Mouse (Mus musculus): ENCODE data around the gene Jund. TPM values are rescaled to one million over a fixed set of nuclear protein-coding genes. Genes with fewer than 3 reads are reported as not detected.

The Jund gene
- polyA plus RNA-seq (2015; fragmentation: Nextera tagmentation; extraction: Ambion mirVana): 79.2 and 94.3 TPM in 2 replicates

DNA sequence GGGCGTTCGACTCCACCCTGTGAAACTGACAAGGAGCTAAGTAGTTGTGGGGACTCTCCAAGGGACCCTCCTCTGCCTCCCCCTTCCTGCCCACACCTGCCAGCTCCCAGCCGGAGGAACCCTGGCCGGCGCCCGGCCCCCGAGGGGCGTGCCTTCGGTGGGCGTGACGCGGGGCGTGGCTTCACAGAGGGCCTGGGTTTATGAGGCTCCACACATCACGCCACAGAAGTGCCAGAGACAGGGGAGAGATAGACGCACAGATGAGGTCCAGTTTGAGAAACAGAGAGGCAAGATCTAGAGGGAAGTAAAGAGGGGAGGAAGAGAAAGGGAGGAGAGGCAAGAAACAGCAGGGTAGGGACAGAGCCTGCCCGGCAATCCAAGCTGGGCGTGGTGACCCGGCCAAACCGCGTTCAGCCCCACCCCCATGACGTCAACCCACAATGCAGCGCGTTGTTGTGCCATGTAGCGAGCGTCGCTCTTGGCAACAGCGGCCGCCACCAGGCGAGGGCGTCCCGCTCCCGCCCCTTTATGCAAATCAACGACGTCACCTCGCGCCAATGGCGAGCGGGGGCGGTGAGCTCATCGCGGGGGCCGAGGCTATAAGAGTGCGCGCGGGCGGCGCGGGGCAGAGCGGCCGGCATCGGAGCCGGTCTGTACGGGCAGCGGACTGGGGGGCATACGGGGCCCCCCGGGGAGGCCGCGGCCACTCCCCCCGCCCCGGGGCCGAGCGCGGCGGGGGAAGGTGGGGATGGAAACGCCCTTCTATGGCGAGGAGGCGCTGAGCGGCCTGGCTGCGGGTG is at the start of gene Jund:
TSS of gene Jund (plus strand) at position 640 of the 800 bp plus-strand sequence.
- peak within 1 kb of the TSS; percentile 100 for H3K27ac ChIP-seq
- peak; percentile 87 for ATAC-seq (ENCODE audit: low FRiP score)
- H3K27me3 ChIP-seq: 0 out of 2 replicates have a peak, but pooled peaks cover 6% of the 10 kb centered on the region
- no peaks in the 10 kb centered on the region for H3K9me3 ChIP-seq
- peak within 1 kb of the TSS; percentile 87 for H3K4me2 ChIP-seq
- H3K36me3 ChIP-seq: peaks cover 9% of the 10 kb centered on the region
- peak within 1 kb of the TSS; percentile 96 for H3K4me3 ChIP-seq
- under 1% methylated on average over 61 of the region's 69 CpGs for WGBS
- H3K9ac ChIP-seq: peak within 1 kb of the TSS; percentile 100
- peaks cover 63% of the 10 kb centered on the region for H3K4me1 ChIP-seq (replicated peaks)

DNA sequence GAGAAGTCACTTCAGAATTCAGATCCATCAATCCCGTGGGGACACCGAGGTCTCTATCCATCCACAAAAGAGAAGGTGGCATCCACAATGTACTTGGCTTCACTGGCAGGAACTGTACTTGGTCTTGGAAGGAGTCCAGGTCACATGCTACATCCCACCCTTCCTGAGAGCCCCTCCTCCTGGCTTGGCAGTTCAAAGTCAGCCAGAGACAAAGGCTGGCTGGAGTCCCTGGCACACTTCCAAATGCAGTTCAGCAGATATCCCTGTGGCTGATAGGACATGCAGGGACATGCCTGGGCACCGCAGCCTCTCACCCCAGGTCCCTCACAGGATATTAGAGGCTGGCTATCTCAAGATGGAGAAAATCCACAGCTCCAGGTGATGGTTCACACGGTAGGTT is 49.4 kb upstream of the Jund start:
- peaks cover 63% of the 10 kb centered on the region for H3K4me1 ChIP-seq (replicated peaks)
- no peak overlapping the region for H3K4me2 ChIP-seq
- no peak overlapping the region for H3K4me3 ChIP-seq
- H3K36me3 ChIP-seq: peaks cover 29% of the 10 kb centered on the region
- no peaks in the 10 kb centered on the region for H3K9me3 ChIP-seq
- peak; percentile 66 for ATAC-seq (ENCODE audit: low FRiP score)
- 48% methylated on average over 4 of the region's 4 CpGs for WGBS
- no peaks in the 10 kb centered on the region for H3K27me3 ChIP-seq
- H3K9ac ChIP-seq: no peak overlapping the region
- H3K27ac ChIP-seq: peak overlapping the region; percentile 63

DNA sequence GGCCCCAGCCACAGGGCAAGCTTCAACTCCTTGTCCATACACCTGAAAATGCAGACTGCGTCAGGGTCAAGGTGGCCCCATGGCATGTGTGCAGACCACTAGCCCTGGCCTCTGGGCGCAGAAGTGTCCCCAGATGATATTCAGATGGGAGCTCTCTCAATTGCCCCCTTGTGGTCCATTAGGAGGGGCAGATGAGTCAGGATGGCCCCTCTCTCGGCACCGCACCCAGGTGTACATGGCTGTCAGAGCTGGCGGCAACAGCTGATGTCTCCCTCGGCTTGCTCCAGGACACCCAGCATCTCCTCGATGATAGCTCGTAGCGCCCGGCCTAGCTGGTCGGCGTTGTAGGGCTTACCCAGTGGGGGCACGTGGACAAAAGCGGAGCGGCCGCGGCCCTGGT is 48.4 kb upstream of the Jund start:
- peaks cover 36% of the 10 kb centered on the region for H3K36me3 ChIP-seq

DNA sequence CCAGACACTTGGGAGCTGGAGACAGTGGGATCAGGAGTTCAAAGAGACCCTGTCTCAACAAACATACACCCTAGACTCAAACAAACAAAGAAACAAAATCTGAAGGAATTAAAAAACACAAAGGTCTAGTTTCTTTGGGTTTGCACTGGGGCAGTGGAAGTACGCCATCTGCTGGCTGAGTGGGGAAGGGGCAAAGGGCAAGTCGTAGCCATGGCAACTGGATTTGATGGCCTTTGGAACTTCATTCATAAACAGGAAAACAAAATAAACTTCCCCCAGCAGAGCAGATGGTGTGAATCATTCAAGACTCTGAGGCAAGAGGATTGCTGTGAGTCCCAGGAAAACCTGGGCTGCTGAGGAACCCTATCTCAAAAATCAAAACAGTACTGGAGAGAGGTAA is 45.5 kb upstream of the Jund start:
- H3K9me3 ChIP-seq: no peaks in the 10 kb centered on the region
- ATAC-seq (ENCODE audit: low FRiP score): no peak
- no peak overlapping the region for H3K4me3 ChIP-seq
- H3K9ac ChIP-seq: no peak overlapping the region
- peaks cover 43% of the 10 kb centered on the region for H3K36me3 ChIP-seq
- H3K27ac ChIP-seq: peak overlapping the region; percentile 52
- H3K27me3 ChIP-seq: no peaks in the 10 kb centered on the region
- no peak overlapping the region for H3K4me2 ChIP-seq
- peaks cover 75% of the 10 kb centered on the region for H3K4me1 ChIP-seq (replicated peaks)
- WGBS: 50% methylated on average over 2 of the region's 2 CpGs

More for the DNA sequence above, 48.4 kb upstream of the Jund start:
- no peak overlapping the region for H3K4me2 ChIP-seq
- no peak for ATAC-seq (ENCODE audit: low FRiP score)
- H3K9ac ChIP-seq: peak overlapping the region; percentile 51; the same call in 1 of the 2 replicates
- peak overlapping the region; percentile 63 for H3K27ac ChIP-seq
- no peaks in the 10 kb centered on the region for H3K27me3 ChIP-seq
- 90% methylated on average over 17 of the region's 17 CpGs for WGBS
- H3K4me3 ChIP-seq: no peak overlapping the region
- no peaks in the 10 kb centered on the region for H3K9me3 ChIP-seq
- peaks cover 72% of the 10 kb centered on the region for H3K4me1 ChIP-seq (replicated peaks)

DNA sequence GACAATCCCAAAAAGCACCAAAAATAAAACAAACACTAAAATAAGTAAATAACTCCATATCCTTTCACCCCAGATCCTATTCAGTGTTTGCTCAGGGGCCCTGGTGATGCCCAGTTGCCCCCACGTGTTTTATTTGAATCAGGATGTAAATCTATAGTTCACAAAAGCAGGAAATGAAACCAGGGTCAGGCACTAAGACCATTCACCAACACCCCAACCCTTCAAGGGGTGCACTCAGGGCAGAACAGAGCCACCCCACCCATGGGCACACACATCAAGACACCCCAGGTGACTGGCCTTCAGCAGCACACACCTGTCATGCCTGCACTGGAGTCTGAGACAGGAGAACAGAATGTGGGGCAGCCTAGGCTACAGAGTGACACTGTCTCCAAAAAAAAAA is 44.6 kb upstream of the Jund start:
- no peaks in the 10 kb centered on the region for H3K27me3 ChIP-seq
- H3K4me2 ChIP-seq: no peak overlapping the region
- H3K4me3 ChIP-seq: no peak overlapping the region
- ATAC-seq (ENCODE audit: low FRiP score): no peak
- no peaks in the 10 kb centered on the region for H3K9me3 ChIP-seq
- H3K27ac ChIP-seq: peak overlapping the region; percentile 91; the same call in 1 of the 2 replicates
- peaks cover 75% of the 10 kb centered on the region for H3K4me1 ChIP-seq (replicated peaks)
- H3K9ac ChIP-seq: no peak overlapping the region
- WGBS: 74% methylated on average over 1 of the region's 1 CpGs
- peaks cover 43% of the 10 kb centered on the region for H3K36me3 ChIP-seq

DNA sequence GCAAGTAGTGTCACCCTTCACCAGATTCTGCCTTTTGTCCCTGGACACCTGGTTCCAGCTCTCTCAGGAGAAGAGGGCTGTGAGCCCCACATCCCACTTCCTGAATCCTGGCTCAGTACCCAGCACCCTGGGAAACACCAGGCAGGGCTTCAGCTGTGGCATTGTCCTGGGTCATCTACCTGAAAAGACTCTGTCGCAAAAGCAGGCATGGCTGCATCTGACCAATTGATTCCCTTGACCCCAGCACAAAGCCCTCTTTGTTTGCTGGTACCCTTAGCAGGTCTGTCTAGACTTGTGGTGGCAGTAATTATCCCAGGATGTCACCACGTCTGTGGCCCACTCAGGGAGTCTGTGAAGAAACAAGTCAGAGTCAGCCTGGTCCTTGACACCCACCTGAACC is 43.3 kb upstream of the Jund start:
- no peak for ATAC-seq (ENCODE audit: low FRiP score)
- Histone ChIP-seq H3K4me2 (no peak overlapping the region; the same call in 1 of the 2 replicates), H3K36me3 (peaks cover 39% of the 10 kb centered on the region), H3K4me3 (no peak overlapping the region), H3K27ac (peak overlapping the region; percentile 91), H3K4me1 (replicated peaks) (peaks cover 69% of the 10 kb centered on the region), H3K9me3 (no peaks in the 10 kb centered on the region), H3K9ac (no peak overlapping the region), H3K27me3 (no peaks in the 10 kb centered on the region)
- WGBS: 14% methylated on average over 2 of the region's 2 CpGs

DNA sequence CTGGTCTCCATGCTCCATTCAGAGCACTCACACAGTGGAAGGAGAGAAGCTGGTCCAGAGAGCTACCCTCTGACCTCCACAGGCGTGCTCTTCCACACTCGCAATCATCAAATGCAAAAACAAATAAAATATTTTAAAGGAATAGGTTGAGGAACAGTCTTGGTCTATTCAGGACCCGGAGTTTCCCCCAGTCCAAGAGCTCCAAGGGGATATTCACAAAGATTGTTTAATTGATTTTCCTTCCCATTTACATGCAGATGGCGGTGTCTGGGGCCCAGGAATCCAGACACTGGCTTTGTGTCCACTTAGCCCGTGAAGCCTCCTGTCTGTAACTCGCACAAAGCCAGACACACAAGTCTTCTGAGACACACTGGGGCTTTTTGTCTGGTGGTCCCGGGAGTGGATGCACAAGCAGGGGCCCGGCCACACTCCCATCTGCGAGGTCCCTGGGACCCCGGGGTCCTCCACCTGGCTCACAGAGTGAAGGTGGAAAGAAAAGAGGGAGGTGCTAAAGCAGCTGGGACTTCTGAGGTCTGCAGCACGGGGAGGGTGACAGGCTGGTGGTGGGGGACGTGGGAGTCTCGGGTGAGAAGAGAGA is 42.5 kb upstream of the Jund start:
- peak overlapping the region; percentile 91 for H3K27ac ChIP-seq
- peaks cover 68% of the 10 kb centered on the region for H3K4me1 ChIP-seq (replicated peaks)
- no peak overlapping the region for H3K4me3 ChIP-seq
- ATAC-seq (ENCODE audit: low FRiP score): peak; percentile 21; the same call in 1 of the 2 replicates
- no peaks in the 10 kb centered on the region for H3K9me3 ChIP-seq
- peak overlapping the region; percentile 46; the same call in 1 of the 2 replicates for H3K9ac ChIP-seq
- no peaks in the 10 kb centered on the region for H3K27me3 ChIP-seq
- H3K4me2 ChIP-seq: peak overlapping the region; percentile 67; the same call in 1 of the 2 replicates
- WGBS: 17% methylated on average over 13 of the region's 13 CpGs
- peaks cover 30% of the 10 kb centered on the region for H3K36me3 ChIP-seq

DNA sequence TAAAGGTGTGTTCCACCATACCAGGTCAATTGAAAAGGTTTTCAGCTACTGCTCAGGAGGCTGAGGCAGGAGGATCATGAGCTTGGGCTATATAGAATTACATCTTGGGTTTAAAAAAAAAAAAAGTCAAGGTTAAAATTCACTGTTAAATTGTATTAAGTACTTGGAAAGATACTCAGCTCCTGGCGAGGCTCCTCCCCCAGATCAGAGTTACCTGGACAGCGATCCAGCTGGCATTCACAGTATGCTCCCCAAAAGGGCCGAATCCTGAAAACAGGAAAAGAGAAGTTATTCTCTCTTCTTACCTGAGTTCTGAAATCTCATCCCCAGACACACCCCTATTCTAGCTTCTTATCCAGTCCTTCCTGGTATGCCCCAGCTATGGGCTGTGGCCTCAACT is 41.5 kb upstream of the Jund start:
- Histone ChIP-seq H3K4me3 (no peak overlapping the region), H3K9ac (peak overlapping the region; percentile 90), H3K36me3 (peaks cover 23% of the 10 kb centered on the region), H3K4me2 (peak overlapping the region; percentile 67), H3K27me3 (no peaks in the 10 kb centered on the region), H3K4me1 (replicated peaks) (peaks cover 66% of the 10 kb centered on the region), H3K27ac (peak overlapping the region; percentile 91), H3K9me3 (no peaks in the 10 kb centered on the region)
- no peak for ATAC-seq (ENCODE audit: low FRiP score)
- 91% methylated on average over 3 of the region's 3 CpGs for WGBS

DNA sequence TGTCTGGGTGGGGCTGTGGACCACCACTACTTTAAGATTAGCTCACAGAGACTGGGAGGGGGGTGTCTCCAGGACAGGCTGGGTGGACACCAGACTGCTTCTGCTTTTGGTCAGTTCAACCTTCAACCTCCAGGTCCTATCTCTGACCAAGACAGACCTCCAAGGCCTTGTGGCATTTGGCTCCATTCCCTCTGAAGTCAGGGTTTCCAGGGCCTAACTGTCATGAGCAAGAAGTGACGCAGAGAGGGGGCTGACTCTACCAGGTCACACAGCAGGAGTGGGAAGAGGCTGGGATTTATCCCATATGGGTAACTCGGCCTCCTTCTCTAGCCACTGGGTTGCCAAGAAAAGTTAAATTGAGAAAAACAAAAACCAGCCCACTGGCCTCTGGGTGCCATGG is 41.0 kb upstream of the Jund start:
- Histone ChIP-seq H3K36me3 (0 out of 2 replicates have a peak, but pooled peaks cover 17% of the 10 kb centered on the region), H3K9ac (peak overlapping the region; percentile 90), H3K4me3 (peak overlapping the region; percentile 75), H3K4me2 (peak overlapping the region; percentile 67), H3K9me3 (no peaks in the 10 kb centered on the region), H3K27ac (peak overlapping the region; percentile 91), H3K4me1 (replicated peaks) (peaks cover 61% of the 10 kb centered on the region), H3K27me3 (no peaks in the 10 kb centered on the region)
- no peak for ATAC-seq (ENCODE audit: low FRiP score)
- 52% methylated on average over 2 of the region's 2 CpGs for WGBS

DNA sequence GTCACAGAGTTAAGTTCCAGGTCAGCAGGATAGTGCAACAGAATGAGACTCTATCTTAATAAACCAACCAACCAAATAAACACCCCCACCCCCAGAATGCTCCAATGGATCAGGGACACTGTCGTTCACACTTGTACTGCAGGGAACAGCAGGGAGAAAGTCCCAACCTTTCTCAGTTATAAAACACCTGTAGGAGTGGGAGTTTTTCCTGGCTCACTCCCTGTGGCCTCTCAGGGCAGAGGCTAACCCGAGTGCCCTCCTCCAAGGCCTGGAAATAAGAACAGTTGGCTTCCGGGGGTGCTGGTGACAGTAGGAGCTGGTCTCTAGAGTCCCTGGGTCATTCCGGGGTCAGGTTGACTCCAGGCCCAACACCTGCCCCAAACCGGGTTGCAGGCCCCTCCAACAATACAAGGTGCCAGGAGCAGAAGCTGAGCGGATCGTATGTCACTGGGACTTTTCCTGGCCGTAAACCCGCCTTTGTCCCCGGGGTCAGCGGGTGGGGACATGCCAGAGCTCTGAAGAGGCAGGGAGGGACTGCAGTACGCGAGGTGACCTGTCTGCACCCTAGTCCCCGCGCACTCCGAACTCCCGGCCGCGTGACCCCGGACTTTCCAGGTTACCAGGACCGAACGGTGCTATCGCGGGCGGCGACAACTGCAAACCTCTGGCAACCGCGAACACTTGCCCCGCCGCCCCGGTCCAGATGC is 39.7 kb upstream of the Jund start:
- H3K27me3 ChIP-seq: no peaks in the 10 kb centered on the region
- 0 out of 2 replicates have a peak, but pooled peaks cover 17% of the 10 kb centered on the region for H3K36me3 ChIP-seq
- peak overlapping the region; percentile 91 for H3K27ac ChIP-seq
- H3K4me1 ChIP-seq (replicated peaks): peaks cover 58% of the 10 kb centered on the region
- under 1% methylated on average over 31 of the region's 31 CpGs for WGBS
- H3K9me3 ChIP-seq: no peaks in the 10 kb centered on the region
- peak overlapping the region; percentile 67 for H3K4me2 ChIP-seq
- ATAC-seq (ENCODE audit: low FRiP score): peak; percentile 33
- peak overlapping the region; percentile 75 for H3K4me3 ChIP-seq
- peak overlapping the region; percentile 90 for H3K9ac ChIP-seq

DNA sequence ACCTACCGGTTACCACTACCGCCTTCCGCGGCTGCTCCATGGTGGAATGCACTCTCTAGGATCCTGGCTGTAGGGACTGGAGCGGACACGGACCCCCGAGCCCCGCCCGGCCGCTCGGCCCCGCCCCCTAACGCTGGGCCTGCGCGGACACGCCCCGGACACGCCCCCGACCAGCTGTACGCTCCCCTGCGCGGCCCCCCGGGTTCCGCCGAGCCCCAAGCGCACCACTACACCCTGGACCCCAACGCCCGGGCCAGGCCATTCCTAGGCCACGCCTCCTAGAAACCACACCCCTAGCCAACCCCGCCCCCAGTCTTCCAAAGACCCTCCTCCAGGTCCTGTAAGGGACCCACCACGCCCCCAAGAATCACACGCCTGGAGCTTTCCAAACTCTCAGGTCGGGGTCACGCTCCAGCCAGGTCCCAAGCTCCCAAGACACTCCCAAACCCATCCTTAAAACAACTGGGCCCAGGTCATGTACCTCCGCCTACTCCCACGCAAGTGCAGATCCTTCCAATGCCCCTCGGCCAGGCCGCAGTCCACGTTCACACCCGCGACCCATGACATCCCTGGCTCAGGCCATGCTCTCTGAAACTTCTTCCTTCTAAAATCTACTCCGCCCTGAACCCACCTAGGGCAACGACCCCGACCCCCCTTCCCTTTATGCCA is 39.0 kb upstream of the Jund start:
- Histone ChIP-seq H3K9me3 (no peaks in the 10 kb centered on the region), H3K27ac (peak overlapping the region; percentile 91), H3K4me3 (peak overlapping the region; percentile 75), H3K36me3 (0 out of 2 replicates have a peak, but pooled peaks cover 10% of the 10 kb centered on the region), H3K9ac (peak overlapping the region; percentile 90), H3K27me3 (no peaks in the 10 kb centered on the region), H3K4me2 (peak overlapping the region; percentile 67), H3K4me1 (replicated peaks) (peaks cover 51% of the 10 kb centered on the region)
- WGBS: under 1% methylated on average over 44 of the region's 44 CpGs
- peak; percentile 88 for ATAC-seq (ENCODE audit: low FRiP score)

Measured in hindbrain, embryonic 13.5 days (tissue).